Mouse (Mus musculus) 416B (cell line): Measurements from ENCODE around the gene Zc3h14.

Experiments
- DNase-seq: peaks from one replicate; pipeline ENCODE4 v3.0.0; 2011; ENCODE audit warnings: low read depth

Gene Zc3h14

DNA sequence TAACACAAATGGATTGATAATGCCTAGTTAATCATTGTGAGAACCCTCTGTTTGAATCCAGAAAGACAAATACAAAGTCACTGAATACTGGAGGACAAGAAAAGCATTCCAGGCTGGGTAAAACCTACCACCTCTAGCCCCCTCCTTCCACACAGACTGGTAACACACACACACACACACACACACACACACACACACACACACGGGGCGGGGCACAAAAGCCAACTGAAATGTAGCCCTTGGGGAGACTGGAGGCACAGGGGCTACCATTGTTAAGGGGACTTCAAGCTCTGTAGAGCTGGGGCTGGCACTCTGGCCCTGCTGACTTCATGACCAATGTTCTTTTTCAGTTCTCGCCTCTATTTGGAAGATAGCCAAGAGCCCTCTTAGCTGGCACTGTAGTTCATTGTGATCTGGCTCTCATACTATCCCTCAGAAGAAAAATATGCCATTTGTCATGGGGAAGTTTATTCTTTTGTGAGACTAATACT, 5.7 kb upstream of the Zc3h14 start:
- DNase-seq = no peak

DNA sequence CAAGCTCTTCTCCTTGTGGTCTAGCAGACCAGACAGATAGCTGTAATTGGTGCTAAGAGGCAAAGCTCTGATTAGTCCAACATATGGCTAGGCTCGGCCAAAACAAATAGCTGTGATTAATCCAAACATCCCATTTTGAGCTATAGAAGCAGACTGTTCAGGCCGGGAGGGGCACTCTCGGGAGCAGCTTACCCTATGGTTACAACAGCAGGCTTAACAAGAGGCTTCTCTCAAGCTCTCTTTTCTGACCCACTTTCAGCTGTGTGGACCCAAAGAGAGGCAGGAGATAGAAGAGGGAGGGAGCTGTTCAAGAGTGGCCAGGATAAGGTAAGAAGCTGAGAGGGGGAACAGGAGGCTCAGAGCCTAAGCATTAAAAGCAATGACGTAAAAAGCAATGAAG, 1.1 kb upstream of the Zc3h14 start:
- no peak for DNase-seq

DNA sequence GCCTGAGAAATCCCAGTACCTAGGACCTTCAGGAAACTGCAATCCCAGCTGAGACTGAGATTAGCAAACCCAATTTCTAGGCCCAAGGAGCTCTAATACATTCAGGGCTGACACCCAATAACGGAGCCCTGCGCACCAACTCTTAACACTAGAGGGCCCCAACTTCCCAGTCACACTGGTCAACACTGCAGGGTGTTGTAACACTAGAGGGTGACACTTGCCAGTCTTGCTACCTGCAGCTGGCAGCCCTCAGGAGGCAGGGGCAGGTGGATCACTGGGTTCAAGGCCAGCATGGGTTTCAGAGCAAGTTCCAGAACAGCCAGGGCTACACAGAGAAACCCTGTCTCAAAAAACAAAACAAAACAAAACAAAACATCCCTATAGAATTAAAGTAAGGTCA, 633 bp upstream of the Zc3h14 start:
- peak; percentile 89 for DNase-seq

DNA sequence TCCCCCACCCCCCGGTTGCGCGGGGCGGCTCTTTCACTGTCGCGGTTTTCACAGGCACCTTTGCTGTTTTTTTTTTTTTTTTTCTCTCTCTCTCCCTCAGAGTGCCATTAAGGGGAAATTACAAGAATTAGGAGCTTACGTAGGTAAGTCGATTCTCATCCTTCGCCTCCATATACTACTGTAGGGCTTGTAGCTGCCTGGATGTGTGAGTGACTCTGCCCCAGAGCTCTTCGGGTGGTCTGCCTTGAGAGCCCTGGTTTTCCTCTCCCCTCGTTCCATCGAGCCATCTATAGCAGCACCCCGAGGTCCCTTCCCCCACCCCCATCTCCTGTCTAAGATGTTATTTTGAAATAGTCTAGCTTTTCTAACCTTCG, 603 bp downstream of the Zc3h14 start:
- peak; percentile 41 for DNase-seq

DNA sequence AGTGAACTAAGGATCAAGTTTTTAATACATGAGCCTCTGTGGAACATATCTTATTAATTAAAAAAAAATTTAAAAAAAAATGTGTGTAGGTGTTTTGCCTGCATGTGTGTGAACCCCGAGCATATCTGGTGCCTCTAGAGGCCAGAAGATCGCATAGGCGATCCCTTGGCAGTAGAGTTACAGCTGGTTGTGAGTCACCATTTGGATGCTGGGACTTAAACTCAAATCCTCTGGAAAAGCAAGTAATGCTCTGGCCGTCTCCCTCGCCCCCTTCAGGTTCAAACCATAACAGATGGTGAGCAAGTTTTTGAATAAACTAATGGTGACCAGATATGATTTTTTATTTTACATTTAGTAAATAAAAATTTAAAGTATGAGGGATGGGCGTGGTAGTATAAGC, 10.9 kb downstream of the Zc3h14 start:
- DNase-seq = no peak

DNA sequence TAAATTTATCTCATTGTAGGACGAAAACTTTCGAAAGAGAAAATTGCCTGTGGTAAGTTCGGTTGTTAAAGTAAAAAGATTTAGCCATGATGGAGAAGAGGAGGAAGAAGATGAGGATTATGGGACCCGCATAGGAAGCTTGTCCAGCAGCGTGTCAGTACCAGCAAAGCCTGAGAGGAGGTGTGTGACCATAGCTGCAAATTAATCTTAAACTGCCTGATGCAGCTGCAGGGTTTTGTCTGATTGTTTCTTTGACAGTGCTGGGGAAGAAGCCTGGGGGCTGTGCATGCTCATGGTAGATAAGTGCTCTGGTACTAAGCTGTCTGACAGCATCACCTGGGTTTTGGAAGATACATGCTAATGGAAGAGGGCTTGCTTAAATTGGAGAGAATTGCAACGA, 12.9 kb downstream of the Zc3h14 start:
- DNase-seq = no peak

DNA sequence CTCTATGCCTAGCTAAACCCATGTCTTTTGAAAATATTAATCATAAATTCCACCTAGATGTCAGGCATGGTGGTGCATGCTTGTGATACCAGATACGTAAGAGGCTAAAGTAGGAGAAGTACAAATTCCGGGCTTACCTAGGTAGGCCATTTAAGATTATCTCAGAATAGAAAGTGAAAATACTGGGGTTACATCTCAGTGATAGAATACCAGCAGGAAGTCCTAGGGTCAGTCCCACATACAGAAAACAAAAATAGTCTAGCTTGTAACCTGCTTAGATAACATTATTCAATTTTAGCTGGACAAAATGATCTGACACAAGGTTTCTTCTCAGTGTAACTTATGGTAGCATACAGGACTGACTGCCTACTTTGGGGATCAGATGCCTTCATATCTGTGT, 19.5 kb downstream of the Zc3h14 start:
- no peak for DNase-seq

DNA sequence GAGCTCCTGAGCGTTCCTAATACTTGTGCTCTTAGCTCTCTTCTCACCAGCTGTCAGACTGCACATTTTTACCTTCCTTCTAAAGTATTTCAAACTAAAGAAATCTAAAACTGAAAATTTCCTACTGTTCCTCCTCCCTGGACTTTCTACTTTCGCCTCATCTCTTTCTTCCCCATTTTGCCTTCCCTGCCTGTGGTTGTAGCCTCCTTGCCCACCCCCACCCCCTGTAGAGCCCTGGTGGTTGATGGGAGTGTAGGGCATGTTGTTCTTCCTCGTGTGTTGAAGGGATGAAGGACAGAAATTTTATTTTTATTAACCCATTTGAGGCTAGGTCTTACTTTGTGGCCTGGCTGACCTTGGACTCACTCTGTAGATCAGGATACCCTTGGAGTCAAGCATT, 30.7 kb downstream of the Zc3h14 start:
- no peak for DNase-seq

DNA sequence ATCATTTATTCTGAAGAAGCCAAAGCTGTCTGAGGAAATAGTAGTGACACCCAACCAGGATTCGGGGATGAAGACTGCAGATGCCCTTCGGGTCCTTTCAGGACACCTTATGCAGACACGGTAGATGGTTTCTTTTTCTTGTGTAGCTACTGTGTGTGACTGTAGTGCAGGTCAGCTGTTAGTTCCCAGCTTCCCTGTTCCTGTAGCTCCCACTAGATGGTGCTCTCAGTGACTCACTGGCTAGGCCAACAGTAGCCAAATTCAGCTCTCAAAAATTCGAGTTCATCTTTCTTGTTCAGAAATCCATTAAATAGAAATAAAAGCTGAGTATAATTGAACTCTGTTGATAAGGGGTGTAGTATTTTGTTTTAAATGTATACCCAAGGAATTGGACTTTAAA, 32.4 kb downstream of the Zc3h14 start:
- peak; percentile 58 for DNase-seq

DNA sequence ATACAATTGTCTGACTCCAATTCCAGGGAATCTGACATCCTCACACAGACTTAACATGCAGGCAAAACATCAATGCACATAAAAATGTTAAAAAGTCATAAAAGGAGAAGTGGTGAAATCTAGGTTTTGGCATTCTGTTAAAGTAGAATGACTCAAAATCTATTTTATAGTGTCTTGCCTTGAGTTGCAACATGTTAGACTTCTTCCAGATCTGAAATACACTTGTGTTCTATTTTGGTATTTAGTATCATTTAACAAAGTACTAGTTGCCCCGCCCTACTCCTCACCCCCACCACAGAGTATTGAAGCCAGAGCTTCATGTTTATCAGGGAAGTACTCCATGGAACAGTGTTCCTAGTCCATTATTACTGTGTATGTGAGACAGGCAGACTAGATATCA, 37.5 kb downstream of the Zc3h14 start:
- DNase-seq = peak; percentile 13

DNA sequence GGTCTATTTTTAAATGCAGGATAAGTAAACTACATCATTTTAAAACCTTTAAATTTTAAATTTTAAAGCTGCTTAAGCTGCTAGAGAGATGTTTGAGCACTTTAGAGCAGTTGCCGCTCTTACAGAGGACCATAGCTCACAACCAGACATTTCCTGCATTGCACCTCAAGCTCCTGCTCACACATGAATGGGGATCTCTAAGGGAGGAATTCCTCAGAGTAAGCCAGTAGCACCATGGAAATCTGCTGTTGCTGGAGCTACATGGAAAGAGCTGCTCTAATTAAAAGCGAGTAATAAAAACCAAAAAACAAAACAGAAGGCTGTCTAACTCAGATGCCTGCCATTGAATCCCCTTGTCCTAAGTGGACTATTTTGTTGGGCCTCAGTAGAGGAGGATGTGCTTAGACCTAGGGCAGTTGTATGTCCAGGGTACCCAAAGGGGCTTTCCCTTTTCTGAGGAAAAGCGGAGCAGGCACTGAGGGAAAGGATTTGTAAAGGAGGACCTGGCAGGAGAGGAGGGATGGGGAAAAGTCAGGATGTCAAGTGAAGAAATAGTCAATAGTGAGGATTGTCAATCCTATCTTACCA, 49.1 kb downstream of the Zc3h14 start:
- DNase-seq = no peak

DNA sequence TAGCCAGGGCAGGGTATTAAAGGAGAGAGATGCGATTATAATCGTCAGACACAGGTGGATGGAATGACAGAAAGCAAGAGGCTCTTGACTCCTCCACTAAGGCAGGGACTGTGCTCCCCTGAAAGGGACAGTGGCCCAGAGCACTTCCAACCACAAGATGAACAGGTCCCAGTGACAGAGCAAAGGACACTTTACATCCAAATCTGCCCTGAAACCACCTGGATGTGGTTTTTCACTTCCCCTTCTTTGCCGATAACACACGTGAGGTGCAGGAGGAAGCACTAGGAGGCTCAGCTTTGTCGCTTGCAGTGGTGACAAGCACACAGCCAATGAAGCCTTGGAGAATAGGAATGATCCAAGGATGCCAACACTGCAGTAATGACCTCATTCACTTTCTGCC, 53.6 kb downstream of the Zc3h14 start:
- DNase-seq = peak; percentile 7

DNA sequence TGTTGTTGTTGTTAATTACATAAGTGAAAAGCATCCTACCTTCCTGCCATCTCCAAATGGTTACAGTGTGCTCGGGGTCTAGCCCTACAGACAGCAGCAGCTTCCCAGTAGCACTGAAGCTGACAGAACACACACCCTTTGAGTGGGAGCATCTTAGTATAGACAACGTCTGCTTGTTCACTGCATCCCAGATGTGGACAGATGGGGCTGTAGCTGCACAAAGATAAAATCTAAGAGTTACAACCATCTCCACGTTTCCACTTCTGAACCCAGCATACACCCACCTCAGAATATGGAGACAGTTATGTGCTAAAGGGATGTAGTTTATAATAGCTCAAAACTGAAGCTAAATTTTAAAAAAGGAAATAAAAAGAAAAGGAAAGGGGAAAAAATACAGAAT, 55.5 kb downstream of the Zc3h14 start:
- no peak for DNase-seq

DNA sequence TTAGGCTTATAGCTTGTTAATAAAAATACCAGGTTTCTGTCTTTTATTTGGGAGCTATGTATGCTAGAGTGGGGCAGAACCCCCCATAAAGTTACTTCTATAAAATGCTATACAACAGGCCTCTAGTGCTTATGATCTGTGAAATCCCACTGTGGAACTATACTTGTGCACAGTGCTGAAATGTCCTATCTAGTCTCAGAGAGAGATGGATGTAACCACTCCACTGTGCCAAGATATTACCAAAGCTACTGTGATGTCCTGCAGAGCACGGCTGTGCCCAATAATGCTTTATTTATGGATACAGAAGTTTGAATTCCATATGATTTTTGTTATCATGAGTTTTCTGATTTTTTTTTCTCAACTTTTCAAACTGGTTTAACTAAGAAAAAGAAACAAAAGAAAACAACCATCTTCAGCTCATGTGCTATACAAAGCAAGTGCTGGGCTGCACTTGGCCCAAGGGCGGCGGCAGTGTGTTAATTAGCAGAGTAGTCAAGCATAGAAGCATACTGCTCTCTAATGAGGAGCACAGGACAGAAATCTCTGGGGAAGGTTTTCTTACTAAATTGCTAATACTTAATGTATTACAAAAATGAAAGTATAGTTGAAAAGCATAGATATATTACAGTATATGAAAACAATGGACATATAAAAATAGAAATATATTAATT, 57.4 kb downstream of the Zc3h14 start:
- no peak for DNase-seq

DNA sequence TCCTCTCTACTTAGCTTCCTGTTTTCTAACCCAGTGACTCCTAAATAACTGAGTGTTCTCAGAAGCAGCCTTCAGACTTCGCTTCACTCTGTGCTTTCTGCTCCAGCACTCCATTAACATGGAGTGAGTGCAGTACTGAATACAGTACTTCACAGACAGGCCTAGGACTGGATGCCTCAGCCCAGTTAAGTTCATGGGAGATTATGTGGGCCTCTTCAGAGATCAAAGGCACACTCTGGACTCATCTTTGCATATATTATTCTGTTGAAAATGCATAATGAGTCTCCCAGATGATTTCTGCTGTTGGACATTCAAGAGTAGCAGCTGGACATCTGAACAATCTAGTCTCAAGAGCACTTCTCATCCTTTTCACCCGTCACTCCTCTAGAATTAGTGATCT, 74.0 kb downstream of the Zc3h14 start:
- no peak for DNase-seq

DNA sequence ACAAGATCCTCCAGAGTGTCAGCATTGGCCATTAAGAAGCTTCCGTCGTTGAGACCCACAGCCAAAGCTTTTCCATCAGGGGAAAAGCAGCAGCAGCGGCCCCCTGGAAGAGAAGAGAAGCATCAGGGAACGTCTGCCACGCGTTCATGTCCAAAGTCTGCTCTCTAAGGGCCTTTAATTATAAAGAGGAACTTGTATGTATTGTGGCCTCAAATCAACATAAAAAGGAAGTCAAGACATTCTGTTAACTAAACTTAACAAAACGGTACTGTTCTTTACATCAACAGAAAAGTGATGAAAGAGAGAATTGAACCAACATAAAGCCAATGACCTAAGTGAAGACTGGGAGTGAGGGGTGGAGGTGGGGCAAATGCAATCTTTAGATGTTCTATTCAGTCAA, 84.4 kb downstream of the Zc3h14 start:
- no peak for DNase-seq

DNA sequence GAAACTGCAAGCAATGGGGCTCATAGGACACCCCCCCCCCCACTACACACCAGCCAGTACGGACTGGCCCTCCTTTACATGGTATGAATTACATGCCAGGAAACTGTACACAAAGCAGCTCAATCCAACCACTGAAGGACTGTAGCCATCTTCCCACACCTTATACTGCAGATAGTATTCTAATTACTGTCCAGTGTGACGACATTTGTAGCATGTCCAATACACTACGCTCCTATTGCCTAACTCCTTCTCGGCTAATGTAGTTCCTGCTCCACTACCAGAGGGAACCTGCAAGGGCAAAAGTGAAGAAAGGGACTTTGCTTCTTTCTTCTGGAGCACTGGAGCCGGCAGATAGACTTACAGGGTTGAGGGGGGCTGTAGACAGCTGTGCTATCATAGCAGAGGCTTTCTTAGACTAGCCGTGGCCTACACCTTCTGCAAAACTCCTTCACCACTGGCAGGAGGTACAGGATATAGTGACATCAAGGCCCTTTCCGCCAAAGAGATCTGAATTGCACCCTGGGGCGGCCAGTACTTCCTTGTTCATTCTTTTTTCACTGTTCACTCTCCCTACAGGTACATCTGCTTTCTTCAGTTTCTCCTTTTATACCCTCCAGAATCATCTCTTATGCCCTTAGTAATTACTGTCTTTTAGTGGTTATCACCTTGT, 86.3 kb downstream of the Zc3h14 start:
- no peak for DNase-seq

DNA sequence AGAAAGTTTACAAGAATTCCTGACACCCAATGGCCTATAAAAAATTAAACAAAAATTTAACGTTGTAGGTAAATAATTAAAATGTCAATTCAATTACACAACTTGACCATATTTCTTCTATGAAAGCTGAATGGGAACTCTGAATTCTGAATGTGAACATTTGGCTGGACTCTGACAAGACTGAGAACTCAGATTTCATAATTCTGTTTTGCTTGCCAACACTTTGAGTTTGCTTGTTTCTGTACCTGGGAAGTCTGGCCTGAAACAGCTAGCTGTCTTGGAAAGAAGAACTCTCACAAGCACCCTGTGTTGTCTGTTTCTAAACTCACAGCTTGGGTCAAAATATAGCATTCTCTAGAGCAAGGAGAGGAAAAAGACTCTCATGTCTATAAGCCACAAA, 87.1 kb downstream of the Zc3h14 start:
- no peak for DNase-seq

DNA sequence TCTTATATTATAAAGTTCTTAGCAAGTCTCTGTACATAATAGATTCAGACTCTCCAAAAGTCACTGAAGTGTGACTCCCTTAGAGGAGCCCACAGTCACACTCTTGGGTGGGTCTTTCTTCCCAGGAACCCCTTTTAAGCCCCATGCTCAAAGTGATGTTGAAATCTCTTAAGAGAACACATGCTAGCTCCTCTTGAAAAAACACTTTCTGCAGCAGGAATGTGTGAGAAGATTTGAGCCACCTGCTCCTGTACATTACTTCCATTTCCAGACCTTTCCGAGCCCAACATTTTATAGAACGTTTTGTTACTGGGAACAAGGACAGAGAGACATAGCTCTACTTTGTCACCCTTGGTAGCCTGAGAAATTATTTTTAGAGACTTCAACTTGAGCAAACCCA, 88.1 kb downstream of the Zc3h14 start:
- DNase-seq = no peak

DNA sequence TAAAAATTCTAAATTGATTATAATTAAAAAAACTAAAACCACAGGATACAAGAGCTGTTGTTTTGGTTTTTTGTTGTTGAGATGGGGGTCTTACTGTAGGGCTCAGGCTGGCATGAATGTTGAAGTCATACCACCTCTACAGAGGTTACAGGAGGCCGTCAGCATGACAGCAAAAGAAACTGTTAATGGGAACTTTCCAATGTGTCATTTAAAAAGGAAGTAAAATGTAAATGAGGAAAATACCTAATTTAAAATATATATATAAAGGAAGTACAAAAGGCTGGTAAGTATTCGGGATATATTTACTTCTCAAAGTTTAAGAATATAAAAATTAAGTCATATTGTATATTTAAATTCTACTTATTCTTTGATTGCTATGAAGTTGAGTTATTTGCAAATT, 88.7 kb downstream of the Zc3h14 start:
- DNase-seq = no peak
